Mouse (Mus musculus) adrenal gland, adult 18-20 months (tissue): ENCODE measurements around the gene Kcnj11. TPM values are rescaled to one million over a fixed set of nuclear protein-coding genes. Genes with fewer than 3 reads are reported as not detected.

ENCODE experiments used
- DNase-seq, 2 experiments: peaks; one replicate each; pipeline ENCODE4 v3.0.0; 2021 to 2022; ENCODE audit warnings: low spot score in 2 of 2
- long read RNA-seq, 2 experiments: library from polyadenylated mRNA; stranded (forward); transcript quantifications; one replicate each; pipeline ENCODE4 v2.0.0; 2021
- total RNA-seq, 2 experiments: library from RNA; stranded (reverse); gene quantifications; 1 replicate in 1 of 2; 2 replicates in 1 of 2; pipeline ENCODE4 v1.2.3; 2021

Gene Kcnj11
- total RNA-seq: 1 to 10 TPM; 2.8 to 4.6 TPM
- long read RNA-seq, experiment 1, transcript Kcnj11-205 (1 exons, 3,142 nt): major isoform, 5 of 5 reads
- long read RNA-seq, experiment 1, partial matches to known transcripts: 0 of 5 reads
- long read RNA-seq, experiment 1, other reads (novel, unspliced or antisense): 0 of 5 reads
- long read RNA-seq, experiment 2, partial matches to known transcripts: 0 of 1 reads
- long read RNA-seq, experiment 2, other reads (novel, unspliced or antisense): 0 of 1 reads

- peak; percentile 58 to 65 for DNase-seq
Observed at GRCm38 (mm10) chr7:46100563-46100962, at the start of gene Kcnj11. Kcnj11 (minus strand) TSS chr7:46100764.

GRCm38 (mm10) chr7:46147417-46147816 is 46.9 kb upstream of the Kcnj11 start:
- DNase-seq: no peak

- no peak for DNase-seq
Observed at GRCm38 (mm10) chr7:46146675-46147308, 46.2 kb upstream of the Kcnj11 start.

GRCm38 (mm10) chr7:46144061-46144460 is 43.5 kb upstream of the Kcnj11 start:
- DNase-seq: no peak

- no peak for DNase-seq
Observed at GRCm38 (mm10) chr7:46138329-46138930, 37.9 kb upstream of the Kcnj11 start.

- no peak for DNase-seq
Observed at GRCm38 (mm10) chr7:46133858-46134257, 33.3 kb upstream of the Kcnj11 start.

GRCm38 (mm10) chr7:46132229-46132628 is 31.7 kb upstream of the Kcnj11 start:
- DNase-seq: no peak

GRCm38 (mm10) chr7:46131806-46132205 is 31.2 kb upstream of the Kcnj11 start:
- DNase-seq: no peak

GRCm38 (mm10) chr7:46131266-46131665 is 30.7 kb upstream of the Kcnj11 start:
- peak in 1 of 2 experiments; percentile 28 for DNase-seq

- DNase-seq: no peak
Observed at GRCm38 (mm10) chr7:46130723-46131122, 30.2 kb upstream of the Kcnj11 start.

- no peak for DNase-seq
Observed at GRCm38 (mm10) chr7:46129463-46130179, 29.1 kb upstream of the Kcnj11 start.

- no peak for DNase-seq
Observed at GRCm38 (mm10) chr7:46128196-46128595, 27.6 kb upstream of the Kcnj11 start.

- DNase-seq: no peak
Observed at GRCm38 (mm10) chr7:46125340-46125739, 24.8 kb upstream of the Kcnj11 start.

- DNase-seq: no peak
Observed at GRCm38 (mm10) chr7:46124460-46124859, 23.9 kb upstream of the Kcnj11 start.

GRCm38 (mm10) chr7:46122964-46123363 is 22.4 kb upstream of the Kcnj11 start:
- no peak for DNase-seq

GRCm38 (mm10) chr7:46117035-46117434 is 16.5 kb upstream of the Kcnj11 start:
- DNase-seq: no peak

- no peak for DNase-seq
Observed at GRCm38 (mm10) chr7:46116118-46116581, 15.6 kb upstream of the Kcnj11 start.

- DNase-seq: no peak
Observed at GRCm38 (mm10) chr7:46113435-46113834, 12.9 kb upstream of the Kcnj11 start.

- no peak for DNase-seq
Observed at GRCm38 (mm10) chr7:46111938-46112337, 11.4 kb upstream of the Kcnj11 start.

GRCm38 (mm10) chr7:46111212-46111817 is 10.8 kb upstream of the Kcnj11 start:
- no peak for DNase-seq

GRCm38 (mm10) chr7:46110079-46110478 is 9.5 kb upstream of the Kcnj11 start:
- no peak for DNase-seq
